Mouse (Mus musculus): ENCODE measurements at regions not wholly inside any gene's neighbourhood (a gene's known extent, or its start where the extent isn't known, plus 50 kb on each side); places are given as distances from the start of the nearest gene placed in this dataset.

GRCm38 (mm10) chr3:17999789-18000485 is 51.7 kb downstream of the Cypt12 start:
- H3K36me3 ChIP-seq: no peaks in the 10 kb centered on the region
- 64% methylated on average over 12 of the region's 12 CpGs for WGBS
- no peak overlapping the region for H3K27ac ChIP-seq (replicated peaks)
- H3K4me3 ChIP-seq: no peak overlapping the region
- H3K9me3 ChIP-seq: no peaks in the 10 kb centered on the region
- H3K9ac ChIP-seq: no peak overlapping the region
- ATAC-seq (ENCODE audit: low FRiP score, low read depth): peak; percentile 54
- no peaks in the 10 kb centered on the region for H3K27me3 ChIP-seq
- 0 out of 2 replicates have a peak, but pooled peaks cover 6% of the 10 kb centered on the region for H3K4me1 ChIP-seq (replicated peaks)
- H3K4me2 ChIP-seq: no peak overlapping the region

All from hindbrain, embryonic 15.5 days (tissue).